Mouse (Mus musculus) CH12.LX (cell line): ENCODE measurements at regions not wholly inside any gene's neighbourhood (a gene's known extent, or its start where the extent isn't known, plus 50 kb on each side); places are given as distances from the start of the nearest gene placed in this dataset.

Experiments used
- CTCF ChIP-seq, 2 experiments: IDR thresholded peaks in 1 of 2; conservative IDR thresholded peaks in 1 of 2; 2 replicates each; pipeline ENCODE4 v1.5.1; 2011 to 2012; ENCODE audit warnings: low read depth in 2 of 2, low read length in 2 of 2, improper control_type of control experiment in 1 of 2, inconsistent platforms in 1 of 2, mild to moderate bottlenecking in 1 of 2, moderate library complexity in 1 of 2
- ETS1 ChIP-seq: conservative IDR thresholded peaks from 2 replicates; pipeline ENCODE4 v1.6.1; 2012; ENCODE audit warnings: low read depth, mild to moderate bottlenecking, inconsistent platforms, low read length, improper control_type of control experiment, moderate library complexity
- MEF2A ChIP-seq: IDR thresholded peaks from 2 replicates; pipeline ENCODE4 v1.6.1; 2014; ENCODE audit warnings: low read depth, mild to moderate bottlenecking, inconsistent platforms, low read length, improper control_type of control experiment, borderline replicate concordance
- POLR2AphosphoS2 ChIP-seq: IDR thresholded peaks from 2 replicates; pipeline ENCODE4 v1.6.1; 2011; ENCODE audit warnings: low read depth, low read length, improper control_type of control experiment
- TCF12 ChIP-seq: IDR thresholded peaks from 2 replicates; pipeline ENCODE4 v1.6.1; 2014; ENCODE audit warnings: low read depth, mild to moderate bottlenecking, inconsistent platforms, low read length, improper control_type of control experiment
- ZMIZ1 ChIP-seq: IDR thresholded peaks from 2 replicates; pipeline ENCODE4 v1.6.1; 2012; ENCODE audit warnings: low read depth, mild to moderate bottlenecking, inconsistent platforms, low read length, improper control_type of control experiment
- ZNF384 ChIP-seq: IDR thresholded peaks from 2 replicates; pipeline ENCODE4 v1.6.1; 2012; ENCODE audit warnings: low read depth, low read length, improper control_type of control experiment, inconsistent platforms

- TF ChIP-seq ZMIZ1: no peak
- no peak for TF ChIP-seq MEF2A
- no peak for TF ChIP-seq TCF12
- TF ChIP-seq ZNF384: no peak
- no peak for TF ChIP-seq POLR2AphosphoS2
- no peak for TF ChIP-seq CTCF (conservative IDR thresholded peaks at IDR 0.05 in 1 of 2, IDR thresholded peaks at IDR 0.05 in 1 of 2; ENCODE audit: low read depth in 2 of 2, low read length in 2 of 2)
- TF ChIP-seq ETS1: no peak
Observed at GRCm38 (mm10) chr4:105346846-105347245, 189.7 kb downstream of the Plpp3 start.
